Mouse (Mus musculus) CH12.LX (cell line): ENCODE data around the gene Wnk2.

Experiments
- BHLHE40 ChIP-seq: IDR thresholded peaks from 2 replicates; pipeline ENCODE4 v1.6.1; 2011; ENCODE audit warnings: mild to moderate bottlenecking, low read depth, low read length, improper control_type of control experiment
- CHD2 ChIP-seq: IDR thresholded peaks from 2 replicates; pipeline ENCODE4 v1.6.1; 2011; ENCODE audit warnings: low read length, improper control_type of control experiment
- CTCF ChIP-seq, 2 experiments: IDR thresholded peaks in 1 of 2; conservative IDR thresholded peaks in 1 of 2; 2 replicates each; pipeline ENCODE4 v1.5.1; 2011 to 2012; ENCODE audit warnings: low read depth in 2 of 2, low read length in 2 of 2, improper control_type of control experiment in 1 of 2, inconsistent platforms in 1 of 2, mild to moderate bottlenecking in 1 of 2, moderate library complexity in 1 of 2
- EP300 ChIP-seq: IDR thresholded peaks from 2 replicates; pipeline ENCODE4 v1.6.1; 2011; ENCODE audit warnings: low read length, improper control_type of control experiment
- KAT2A ChIP-seq: IDR thresholded peaks from 2 replicates; pipeline ENCODE4 v1.6.1; 2012; ENCODE audit warnings: low read length, improper control_type of control experiment, inconsistent platforms; ENCODE audit not compliant: insufficient replicate concordance
- MAFK ChIP-seq: IDR thresholded peaks from 2 replicates; pipeline ENCODE4 v1.6.1; 2011; ENCODE audit warnings: low read length, improper control_type of control experiment; ENCODE audit not compliant: insufficient replicate concordance
- POLR2A ChIP-seq: IDR thresholded peaks from 2 replicates; pipeline ENCODE4 v1.6.1; 2011; ENCODE audit warnings: low read depth, mild to moderate bottlenecking, improper control_type of control experiment, low read length
- TCF12 ChIP-seq: IDR thresholded peaks from 2 replicates; pipeline ENCODE4 v1.6.1; 2014; ENCODE audit warnings: low read depth, mild to moderate bottlenecking, inconsistent platforms, low read length, improper control_type of control experiment

DNA sequence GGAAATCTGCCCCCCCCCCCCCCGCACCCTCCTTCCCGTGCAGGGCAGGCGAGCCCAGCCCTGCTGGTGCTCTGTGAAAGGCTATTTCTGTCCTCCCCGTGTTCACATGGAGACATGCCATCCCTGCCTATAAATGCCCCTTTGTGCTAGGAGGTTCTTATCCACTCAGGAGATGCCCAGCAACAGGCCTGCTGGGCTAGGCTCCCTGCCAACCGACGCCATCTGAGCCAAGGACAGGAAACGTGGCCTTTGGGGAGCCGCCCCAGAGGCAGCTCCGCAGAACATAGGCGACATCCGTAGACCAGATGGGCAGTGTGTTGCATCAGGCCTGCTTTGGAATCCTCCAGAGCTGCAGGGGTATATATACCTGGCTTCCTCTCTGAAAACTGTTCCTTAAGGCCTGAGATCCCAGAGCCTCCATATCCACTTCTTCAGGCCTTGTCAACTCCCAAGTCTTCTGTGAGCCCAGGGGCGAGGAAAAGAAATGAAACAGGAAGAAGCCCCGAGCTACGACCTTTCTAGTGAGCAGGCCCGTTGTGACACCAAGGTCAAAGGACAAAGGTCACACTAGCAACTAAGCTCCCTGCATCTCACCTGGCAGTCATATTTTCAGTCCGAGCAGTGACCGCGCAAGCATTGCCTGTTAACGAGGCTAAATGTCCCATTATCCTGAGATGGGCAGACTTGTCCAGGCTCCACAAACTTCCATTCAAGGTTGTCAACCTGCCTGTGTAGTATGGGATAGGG, 31.2 kb upstream of the Wnk2 start:
- TF ChIP-seq KAT2A (no peak), POLR2A (no peak), CTCF (conservative IDR thresholded peaks at IDR 0.05 in 1 of 2, IDR thresholded peaks at IDR 0.05 in 1 of 2; ENCODE audit: low read depth in 2 of 2, low read length in 2 of 2) (no peak), EP300 (no peak), CHD2 (no peak), BHLHE40 (no peak), TCF12 (no peak), MAFK (no peak)
